ENCODE assay signal across 8 mouse cellular contexts in genomic region chrX:48519549-48520085, GRCm38 (mm10). TPM values are rescaled to one million over a fixed set of nuclear protein-coding genes. Genes with fewer than 3 reads are reported as not detected.
A peak's percentile ranks its signal among the peaks of the same experiment; 100 is the strongest.
DNase-seq lines count a peak whose midpoint lies in the region; ATAC-seq and TF ChIP-seq lines count a peak whose summit lies in the region.

No protein-coding gene starts in this region.

- 17% methylated on average over 20 of the region's 20 CpGs for WGBS in heart, embryonic 15.5 days
- 20% methylated on average over 20 of the region's 20 CpGs for WGBS in forebrain, embryonic 13.5 days
- WGBS in liver, embryonic 15.5 days (ENCODE audit: insufficient replicate concordance), result 23% methylated on average over 20 of the region's 20 CpGs

- no peaks in the 10 kb centered on the region for H3K9me3 ChIP-seq in heart, embryonic 15.5 days (replicated peaks)
- H3K9me3 ChIP-seq in ES-Bruce4 (replicated peaks; ENCODE audit: control insufficient read depth, insufficient read depth, low read length, poor library complexity, severe bottlenecking), result no peaks in the 10 kb centered on the region
- H3K9me3 ChIP-seq in forebrain, embryonic 13.5 days (replicated peaks), result no peaks in the 10 kb centered on the region
- no peaks in the 10 kb centered on the region for H3K9me3 ChIP-seq in liver, embryonic 15.5 days (replicated peaks)

- ATAC-seq in heart, embryonic 15.5 days (replicated peaks; ENCODE audit: insufficient number of reproducible peaks, insufficient read depth, low FRiP score, low read depth), result no peak
- ATAC-seq in forebrain, embryonic 13.5 days, result no peak; the same call in 1 of the 2 replicates
- no peak for ATAC-seq in liver, embryonic 15.5 days (ENCODE audit: insufficient read depth)
- ATAC-seq in megakaryocyte progenitor cell, adult 5-6 weeks (replicated peaks; ENCODE audit: poor library complexity), result no peak

- TF ChIP-seq POLR2A in ES-Bruce4 (IDR thresholded peaks at IDR 0.05; ENCODE audit: insufficient read depth, low read length), result no peak

- peak overlapping the region; percentile 40 for H3K9ac ChIP-seq in heart, embryonic 15.5 days
- peak overlapping the region; percentile 31 for H3K9ac ChIP-seq in ES-Bruce4 (ENCODE audit: low read depth, poor library complexity, severe bottlenecking)
- H3K9ac ChIP-seq in forebrain, embryonic 13.5 days, result peak overlapping the region; percentile 72
- H3K9ac ChIP-seq in liver, embryonic 15.5 days, result no peak overlapping the region

- DNase-seq in heart, postnatal 10 days, result no peak
- peak; percentile 15 for DNase-seq in thymus, postnatal 25 days
- DNase-seq in layer of hippocampus, adult 9-11 months, result no peak

- intact Hi-C loops in heart, postnatal 10 days (cut with DNase I), result loop anchor here (10.0 kb wide), 1 partner anchor 235 kb away; no protein-coding TSS in a partner anchor

- no peaks in the 10 kb centered on the region for H3K36me3 ChIP-seq in heart, embryonic 15.5 days
- no peaks in the 10 kb centered on the region for H3K36me3 ChIP-seq in ES-Bruce4 (ENCODE audit: control insufficient read depth, insufficient read depth, low read length, poor library complexity, severe bottlenecking)
- no peaks in the 10 kb centered on the region for H3K36me3 ChIP-seq in forebrain, embryonic 13.5 days (ENCODE audit: poor library complexity, severe bottlenecking)
- H3K36me3 ChIP-seq in liver, embryonic 15.5 days (replicated peaks), result no peaks in the 10 kb centered on the region

- no peaks in the 10 kb centered on the region for H3K27me3 ChIP-seq in heart, embryonic 15.5 days
- no peaks in the 10 kb centered on the region; the same call in 1 of the 2 replicates for H3K27me3 ChIP-seq in ES-Bruce4 (ENCODE audit: control insufficient read depth, insufficient read depth, low read length, poor library complexity, severe bottlenecking)
- no peaks in the 10 kb centered on the region for H3K27me3 ChIP-seq in forebrain, embryonic 13.5 days
- peaks cover 25% of the 10 kb centered on the region for H3K27me3 ChIP-seq in liver, embryonic 15.5 days

- no peak overlapping the region for H3K27ac ChIP-seq in heart, embryonic 15.5 days
- H3K27ac ChIP-seq in ES-Bruce4 (ENCODE audit: insufficient read depth, low read length), result no peak overlapping the region
- peak overlapping the region; percentile 92 for H3K27ac ChIP-seq in forebrain, embryonic 13.5 days
- no peak overlapping the region for H3K27ac ChIP-seq in liver, embryonic 15.5 days (replicated peaks)

- no peak for TF ChIP-seq EP300 in ES-Bruce4 (IDR thresholded peaks at IDR 0.05; ENCODE audit: insufficient read depth, low read depth, low read length)

- H3K4me2 ChIP-seq in heart, embryonic 15.5 days, result peak overlapping the region; percentile 80
- peak overlapping the region; percentile 68 for H3K4me2 ChIP-seq in forebrain, embryonic 13.5 days
- peak overlapping the region; percentile 62 for H3K4me2 ChIP-seq in liver, embryonic 15.5 days

- peak overlapping the region; percentile 54 for H3K4me3 ChIP-seq in heart, embryonic 15.5 days
- H3K4me3 ChIP-seq in ES-Bruce4 (ENCODE audit: low read depth, low read length), result peak overlapping the region; percentile 63
- H3K4me3 ChIP-seq in forebrain, embryonic 13.5 days, result peak overlapping the region; percentile 51
- H3K4me3 ChIP-seq in liver, embryonic 15.5 days (replicated peaks), result peak overlapping the region; percentile 34

- 0 out of 2 replicates have a peak, but pooled peaks cover 3% of the 10 kb centered on the region for H3K4me1 ChIP-seq in heart, embryonic 15.5 days (replicated peaks)
- H3K4me1 ChIP-seq in ES-Bruce4 (ENCODE audit: control insufficient read depth, insufficient read depth, low read length), result no peaks in the 10 kb centered on the region
- peaks cover 14% of the 10 kb centered on the region; the same call in 1 of the 2 replicates for H3K4me1 ChIP-seq in forebrain, embryonic 13.5 days
- no peaks in the 10 kb centered on the region for H3K4me1 ChIP-seq in liver, embryonic 15.5 days (replicated peaks)

- TF ChIP-seq CTCF in ES-Bruce4 (IDR thresholded peaks at IDR 0.05; ENCODE audit: low read depth, low read length), result no peak

RNA-seq across cellular contexts. Expression of gene Rab33a, which starts 0.5 kb away (rescaled TPM):
- polyA plus RNA-seq in heart, embryonic 15.5 days (2015; fragmentation: Nextera tagmentation; extraction: Ambion mirVana), result 4.9 and 5.0 TPM in 2 replicates
- under 1 TPM in 1 of 2 experiments, not detected in 1; 0.30 TPM for total RNA-seq in heart, postnatal 10 days (2021)
- 0.97 and 1.4 TPM in 2 replicates for polyA plus RNA-seq in ES-Bruce4 (2011; ENCODE audit: insufficient read depth, insufficient read length, low read depth, missing spikeins)
- 66.4 and 68.2 TPM in 2 replicates for polyA plus RNA-seq in forebrain, embryonic 13.5 days (2015; fragmentation: Nextera tagmentation; extraction: Ambion mirVana)
- 0.39 and 0.48 TPM in 2 replicates for polyA plus RNA-seq in liver, embryonic 15.5 days (2015; fragmentation: Nextera tagmentation; extraction: Ambion mirVana)
- 0.17 and 0.84 TPM in 2 replicates for total RNA-seq in megakaryocyte progenitor cell, adult 5-6 weeks (2015)
- total RNA-seq in megakaryocyte progenitor cell, adult 5-6 weeks (2017), result 0.14 TPM in 1 of 2 replicates, not detected in the other

RNA-seq across cellular contexts. Expression of gene Aifm1, which starts 6.3 kb away (rescaled TPM):
- 102 and 115 TPM in 2 replicates for polyA plus RNA-seq in heart, embryonic 15.5 days (2015; fragmentation: Nextera tagmentation; extraction: Ambion mirVana)
- 10 to 100 TPM; 92.5 to 97.6 TPM for total RNA-seq in heart, postnatal 10 days (2021)
- polyA plus RNA-seq in ES-Bruce4 (2011; ENCODE audit: insufficient read depth, insufficient read length, low read depth, missing spikeins), result 45.9 and 47.4 TPM in 2 replicates
- polyA plus RNA-seq in forebrain, embryonic 13.5 days (2015; fragmentation: Nextera tagmentation; extraction: Ambion mirVana), result 57.7 and 59.8 TPM in 2 replicates
- 55.5 and 59.5 TPM in 2 replicates for polyA plus RNA-seq in liver, embryonic 15.5 days (2015; fragmentation: Nextera tagmentation; extraction: Ambion mirVana)
- 86.4 and 93.7 TPM in 2 replicates for total RNA-seq in megakaryocyte progenitor cell, adult 5-6 weeks (2015)
- 85.2 and 105 TPM in 2 replicates for total RNA-seq in megakaryocyte progenitor cell, adult 5-6 weeks (2017)

RNA-seq across cellular contexts. Expression of gene Elf4, which starts 56.7 kb away (rescaled TPM):
- polyA plus RNA-seq in heart, embryonic 15.5 days (2015; fragmentation: Nextera tagmentation; extraction: Ambion mirVana), result 8.4 and 11.2 TPM in 2 replicates
- 10 to 100 TPM; 15.3 to 16.7 TPM for total RNA-seq in heart, postnatal 10 days (2021)
- 5.6 and 6.1 TPM in 2 replicates for polyA plus RNA-seq in ES-Bruce4 (2011; ENCODE audit: insufficient read depth, insufficient read length, low read depth, missing spikeins)
- 0.43 and 0.72 TPM in 2 replicates for polyA plus RNA-seq in forebrain, embryonic 13.5 days (2015; fragmentation: Nextera tagmentation; extraction: Ambion mirVana)
- 2.3 and 2.4 TPM in 2 replicates for polyA plus RNA-seq in liver, embryonic 15.5 days (2015; fragmentation: Nextera tagmentation; extraction: Ambion mirVana)
- total RNA-seq in megakaryocyte progenitor cell, adult 5-6 weeks (2015), result 54.9 and 57.2 TPM in 2 replicates
- total RNA-seq in megakaryocyte progenitor cell, adult 5-6 weeks (2017), result 12.7 and 13.2 TPM in 2 replicates

Comparison
In these comparisons a context has a peak if more than half of its experiments do, and no peak if none do; other contexts are left out.
1. RNA of gene Rab33a, which starts 0.5 kb away (polyA plus RNA-seq): 66.4 to 68.2 TPM in forebrain, embryonic 13.5 days; 4.9 to 5.0 TPM in heart, embryonic 15.5 days, 0.97 to 1.4 TPM in ES-Bruce4 and 0.39 to 0.48 TPM in liver, embryonic 15.5 days; every median in the first group is over 10 times any median in the second.
2. Peak in every context shown above with its lines, with median percentiles within 50 percentile points of each other: H3K4me2 ChIP-seq and H3K4me3 ChIP-seq.